Mouse (Mus musculus): ENCODE measurements around the gene Setd7.

- no peak for TF ChIP-seq POLR2A (IDR thresholded peaks at IDR 0.05; ENCODE audit: low read depth, low read length)
- TF ChIP-seq CTCF (IDR thresholded peaks at IDR 0.05; ENCODE audit: borderline replicate concordance, insufficient read depth, low read length), result no peak
Measured at GRCm38 (mm10) chr3:51544442-51545128, 16.1 kb downstream of the Setd7 start.
